Mouse (Mus musculus): ENCODE results near the gene Slf1.
"Not testable (repeated sequence)": the region's sequence is repeated elsewhere in the genome, so short reads cannot be mapped to it uniquely, and the experiment has no call there.

DNA sequence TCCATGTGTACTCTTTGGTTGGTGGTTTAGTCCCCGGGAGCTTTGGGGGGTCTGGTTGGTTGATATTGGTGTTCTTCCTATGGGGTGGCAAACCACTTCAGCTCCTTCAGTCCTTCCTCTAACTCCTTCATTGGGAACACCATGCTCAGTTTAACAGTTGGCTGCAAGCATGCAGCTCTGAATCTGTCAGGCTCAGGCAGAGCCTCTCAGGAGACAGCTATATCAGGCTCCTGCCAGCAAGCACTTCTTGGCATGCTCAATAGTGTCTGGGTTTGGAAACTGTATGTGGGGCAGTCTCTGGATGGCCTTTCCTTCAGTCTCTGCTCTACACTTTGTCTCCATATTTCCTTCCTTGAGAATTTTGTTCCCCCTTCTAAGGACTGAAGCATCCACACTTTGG lies 42.4 kb downstream of the Slf1 start:
- TF ChIP-seq POLR2A (IDR thresholded peaks at IDR 0.05; ENCODE audit: borderline replicate concordance, extremely low read depth, low read depth, low read length); CTCF (IDR thresholded peaks at IDR 0.05; ENCODE audit: insufficient read depth, low read length): not testable (repeated sequence)

Data from lung, adult 2 months (tissue).